Mouse (Mus musculus): ENCODE measurements at regions not wholly inside any gene's neighbourhood (a gene's known extent, or its start where the extent isn't known, plus 50 kb on each side); places are given as distances from the start of the nearest gene placed in this dataset.

GRCm38 (mm10) chr9:67137141-67137540 lies 87.9 kb upstream of the Tpm1 start:
- Histone ChIP-seq H3K27me3 (replicated peaks) (no peaks in the 10 kb centered on the region), H3K36me3 (no peaks in the 10 kb centered on the region), H3K4me1 (peaks cover 13% of the 10 kb centered on the region; the same call in 1 of the 2 replicates), H3K4me2 (no peak overlapping the region), H3K4me3 (replicated peaks) (no peak overlapping the region), H3K9me3 (no peaks in the 10 kb centered on the region), H3K9ac (no peak overlapping the region), H3K27ac (peak overlapping the region; percentile 76)
- no peak for ATAC-seq (ENCODE audit: insufficient read depth, low FRiP score, low read depth)
- 35% methylated on average over 4 of the region's 4 CpGs for WGBS

GRCm38 (mm10) chr9:67136166-67136565 lies 87.0 kb upstream of the Tpm1 start:
- Histone ChIP-seq H3K27ac (no peak overlapping the region), H3K9me3 (no peaks in the 10 kb centered on the region), H3K36me3 (no peaks in the 10 kb centered on the region), H3K4me1 (peaks cover 13% of the 10 kb centered on the region; the same call in 1 of the 2 replicates), H3K9ac (no peak overlapping the region), H3K4me2 (no peak overlapping the region), H3K4me3 (replicated peaks) (no peak overlapping the region), H3K27me3 (replicated peaks) (no peaks in the 10 kb centered on the region)
- WGBS: 81% methylated on average over 6 of the region's 6 CpGs
- no peak for ATAC-seq (ENCODE audit: insufficient read depth, low FRiP score, low read depth)

- Histone ChIP-seq H3K4me1 (peaks cover 13% of the 10 kb centered on the region; the same call in 1 of the 2 replicates), H3K36me3 (no peaks in the 10 kb centered on the region), H3K27me3 (replicated peaks) (no peaks in the 10 kb centered on the region), H3K9ac (no peak overlapping the region), H3K4me3 (replicated peaks) (no peak overlapping the region), H3K9me3 (no peaks in the 10 kb centered on the region), H3K4me2 (no peak overlapping the region), H3K27ac (no peak overlapping the region)
- 71% methylated on average over 6 of the region's 6 CpGs for WGBS
- ATAC-seq (ENCODE audit: insufficient read depth, low FRiP score, low read depth): no peak
Observed at GRCm38 (mm10) chr9:67134378-67134777, 85.2 kb upstream of the Tpm1 start.

GRCm38 (mm10) chr9:67132370-67132769 lies 83.2 kb upstream of the Tpm1 start:
- no peak overlapping the region for H3K27ac ChIP-seq
- H3K4me3 ChIP-seq (replicated peaks): no peak overlapping the region
- no peak overlapping the region for H3K4me2 ChIP-seq
- no peaks in the 10 kb centered on the region for H3K36me3 ChIP-seq
- peaks cover 7% of the 10 kb centered on the region; the same call in 1 of the 2 replicates for H3K4me1 ChIP-seq
- no peaks in the 10 kb centered on the region for H3K27me3 ChIP-seq (replicated peaks)
- WGBS: 47% methylated on average over 5 of the region's 5 CpGs
- no peaks in the 10 kb centered on the region for H3K9me3 ChIP-seq
- H3K9ac ChIP-seq: no peak overlapping the region
- no peak for ATAC-seq (ENCODE audit: insufficient read depth, low FRiP score, low read depth)

- no peak for ATAC-seq (ENCODE audit: insufficient read depth, low FRiP score, low read depth)
- Histone ChIP-seq H3K27ac (no peak overlapping the region), H3K4me3 (replicated peaks) (no peak overlapping the region), H3K4me1 (no peaks in the 10 kb centered on the region), H3K36me3 (no peaks in the 10 kb centered on the region), H3K27me3 (replicated peaks) (no peaks in the 10 kb centered on the region), H3K4me2 (no peak overlapping the region), H3K9me3 (no peaks in the 10 kb centered on the region), H3K9ac (no peak overlapping the region)
- WGBS: 67% methylated on average over 8 of the region's 8 CpGs
Observed at GRCm38 (mm10) chr9:67130730-67131440, 81.7 kb upstream of the Tpm1 start.

- Histone ChIP-seq H3K4me3 (replicated peaks) (no peak overlapping the region), H3K9me3 (no peaks in the 10 kb centered on the region), H3K4me1 (no peaks in the 10 kb centered on the region), H3K4me2 (no peak overlapping the region), H3K36me3 (no peaks in the 10 kb centered on the region), H3K27me3 (replicated peaks) (no peaks in the 10 kb centered on the region), H3K27ac (no peak overlapping the region), H3K9ac (no peak overlapping the region)
- 72% methylated on average over 3 of the region's 3 CpGs for WGBS
- no peak for ATAC-seq (ENCODE audit: insufficient read depth, low FRiP score, low read depth)
Observed at GRCm38 (mm10) chr9:67129891-67130290, 80.7 kb upstream of the Tpm1 start.

GRCm38 (mm10) chr9:67129095-67129494 lies 79.9 kb upstream of the Tpm1 start:
- no peak overlapping the region for H3K9ac ChIP-seq
- H3K4me1 ChIP-seq: no peaks in the 10 kb centered on the region
- no peaks in the 10 kb centered on the region for H3K27me3 ChIP-seq (replicated peaks)
- ATAC-seq (ENCODE audit: insufficient read depth, low FRiP score, low read depth): no peak
- H3K9me3 ChIP-seq: no peaks in the 10 kb centered on the region
- H3K4me2 ChIP-seq: no peak overlapping the region
- H3K27ac ChIP-seq: no peak overlapping the region
- H3K36me3 ChIP-seq: no peaks in the 10 kb centered on the region
- no peak overlapping the region for H3K4me3 ChIP-seq (replicated peaks)
- 92% methylated on average over 3 of the region's 3 CpGs for WGBS

- no peaks in the 10 kb centered on the region for H3K36me3 ChIP-seq
- H3K4me3 ChIP-seq (replicated peaks): no peak overlapping the region
- no peak overlapping the region for H3K27ac ChIP-seq
- H3K9ac ChIP-seq: no peak overlapping the region
- 84% methylated on average over 7 of the region's 7 CpGs for WGBS
- no peak overlapping the region for H3K4me2 ChIP-seq
- no peaks in the 10 kb centered on the region for H3K9me3 ChIP-seq
- no peak for ATAC-seq (ENCODE audit: insufficient read depth, low FRiP score, low read depth)
- no peaks in the 10 kb centered on the region for H3K4me1 ChIP-seq
- H3K27me3 ChIP-seq (replicated peaks): no peaks in the 10 kb centered on the region
Observed at GRCm38 (mm10) chr9:67121691-67122090, 72.5 kb upstream of the Tpm1 start.

GRCm38 (mm10) chr9:67118880-67119644 lies 69.9 kb upstream of the Tpm1 start:
- H3K27me3 ChIP-seq (replicated peaks): no peaks in the 10 kb centered on the region
- 70% methylated on average over 6 of the region's 6 CpGs for WGBS
- no peak overlapping the region for H3K4me2 ChIP-seq
- no peaks in the 10 kb centered on the region for H3K9me3 ChIP-seq
- H3K4me1 ChIP-seq: peaks cover 7% of the 10 kb centered on the region; the same call in 1 of the 2 replicates
- ATAC-seq (ENCODE audit: insufficient read depth, low FRiP score, low read depth): no peak
- H3K4me3 ChIP-seq (replicated peaks): no peak overlapping the region
- H3K9ac ChIP-seq: no peak overlapping the region
- H3K27ac ChIP-seq: peak overlapping the region; percentile 21; the same call in 1 of the 2 replicates
- no peaks in the 10 kb centered on the region for H3K36me3 ChIP-seq

- ATAC-seq (ENCODE audit: insufficient read depth, low FRiP score, low read depth): no peak
- no peak overlapping the region for H3K9ac ChIP-seq
- no peak overlapping the region for H3K4me3 ChIP-seq (replicated peaks)
- no peaks in the 10 kb centered on the region for H3K9me3 ChIP-seq
- no peaks in the 10 kb centered on the region for H3K36me3 ChIP-seq
- WGBS: 83% methylated on average over 1 of the region's 1 CpGs
- H3K4me1 ChIP-seq: peaks cover 7% of the 10 kb centered on the region; the same call in 1 of the 2 replicates
- peak overlapping the region; percentile 21; the same call in 1 of the 2 replicates for H3K27ac ChIP-seq
- H3K4me2 ChIP-seq: no peak overlapping the region
- no peaks in the 10 kb centered on the region for H3K27me3 ChIP-seq (replicated peaks)
Observed at GRCm38 (mm10) chr9:67118429-67118828, 69.2 kb upstream of the Tpm1 start.

GRCm38 (mm10) chr9:67117639-67118038 lies 68.4 kb upstream of the Tpm1 start:
- 54% methylated on average over 5 of the region's 5 CpGs for WGBS
- Histone ChIP-seq H3K27ac (no peak overlapping the region; the same call in 1 of the 2 replicates), H3K9me3 (no peaks in the 10 kb centered on the region)

GRCm38 (mm10) chr9:67115991-67116390 lies 66.8 kb upstream of the Tpm1 start:
- peak; percentile 55; the same call in 1 of the 2 replicates for ATAC-seq (ENCODE audit: insufficient read depth, low FRiP score, low read depth)
- no peak overlapping the region for H3K9ac ChIP-seq
- H3K9me3 ChIP-seq: no peaks in the 10 kb centered on the region
- H3K36me3 ChIP-seq: no peaks in the 10 kb centered on the region
- WGBS: 2% methylated on average over 2 of the region's 2 CpGs
- peak overlapping the region; percentile 60 for H3K27ac ChIP-seq
- H3K4me3 ChIP-seq (replicated peaks): no peak overlapping the region
- peaks cover 11% of the 10 kb centered on the region; the same call in 1 of the 2 replicates for H3K4me1 ChIP-seq
- H3K4me2 ChIP-seq: no peak overlapping the region
- H3K27me3 ChIP-seq (replicated peaks): no peaks in the 10 kb centered on the region

More at GRCm38 (mm10) chr9:67117639-67118038, 68.4 kb upstream of the Tpm1 start:
- Histone ChIP-seq H3K36me3 (no peaks in the 10 kb centered on the region), H3K9ac (no peak overlapping the region), H3K4me1 (peaks cover 10% of the 10 kb centered on the region; the same call in 1 of the 2 replicates), H3K4me2 (no peak overlapping the region), H3K27me3 (replicated peaks) (no peaks in the 10 kb centered on the region), H3K4me3 (replicated peaks) (no peak overlapping the region)
- ATAC-seq (ENCODE audit: insufficient read depth, low FRiP score, low read depth): peak; percentile 33; the same call in 1 of the 2 replicates
